Mouse (Mus musculus) CH12.LX (cell line): ENCODE data around the gene Kif20b. TPM values are rescaled to one million over a fixed set of nuclear protein-coding genes. Genes with fewer than 3 reads are reported as not detected.

ENCODE experiments used
- DNase-seq: peaks from one replicate; pipeline ENCODE4 v3.0.0-alpha.2; 2013; ENCODE audit errors: extremely low read depth
- H3K27ac ChIP-seq: 2 replicates; pipeline ENCODE4 v1.5.1; 2012; ENCODE audit warnings: low read depth, mild to moderate bottlenecking, control low read depth, moderate library complexity; ENCODE audit not compliant: insufficient read depth
- H3K27me3 ChIP-seq: replicated peaks from 2 replicates; pipeline ENCODE3; 2012; ENCODE audit warnings: inconsistent platforms
- H3K36me3 ChIP-seq, 2 experiments: replicated peaks in 1 of 2; 2 replicates each; pipeline versions ENCODE3 to v1.6.1; 2012; ENCODE audit warnings: inconsistent platforms in 1 of 2, low read length in 1 of 2, mild to moderate bottlenecking in 1 of 2, mixed read lengths in 1 of 2, moderate library complexity in 1 of 2; ENCODE audit not compliant: control insufficient read depth in 1 of 2, insufficient read depth in 1 of 2
- H3K4me1 ChIP-seq, 2 experiments: 2 replicates each; pipeline ENCODE4 v1.6.1; 2012; ENCODE audit warnings: inconsistent platforms in 1 of 2, moderate library complexity in 1 of 2; ENCODE audit not compliant: insufficient read depth in 2 of 2, control insufficient read depth in 1 of 2
- H3K4me2 ChIP-seq: 2 replicates; pipeline ENCODE4 v1.6.1; 2012; ENCODE audit warnings: low read depth, mild to moderate bottlenecking, control low read depth; ENCODE audit not compliant: poor library complexity, insufficient read depth, severe bottlenecking
- H3K4me3 ChIP-seq, 3 experiments: fragments of 150-350 bp in 1 of 3; sonication (generic) in 1 of 3; replicated peaks in 1 of 3; 2 replicates each; pipeline versions ENCODE3 to v1.5.1; 2011 to 2012; ENCODE audit warnings: low read depth in 2 of 3, low read length in 2 of 3, mild to moderate bottlenecking in 2 of 3, moderate library complexity in 2 of 3, control low read depth in 1 of 3, improper control_type of control experiment in 1 of 3, inconsistent platforms in 1 of 3, mixed read lengths in 1 of 3; ENCODE audit not compliant: poor library complexity in 1 of 3
- H3K79me2 ChIP-seq: replicated peaks from 2 replicates; pipeline ENCODE4 v1.6.1; 2012; ENCODE audit warnings: mild to moderate bottlenecking, moderate library complexity; ENCODE audit not compliant: control insufficient read depth, poor library complexity, insufficient read depth, severe bottlenecking; ENCODE audit errors: extremely low read depth
- H3K9ac ChIP-seq: 2 replicates; pipeline ENCODE4 v1.6.1; 2012; ENCODE audit warnings: low read depth, mild to moderate bottlenecking, control low read depth, moderate library complexity; ENCODE audit not compliant: insufficient read depth
- H3K9me3 ChIP-seq: replicated peaks from 2 replicates; pipeline ENCODE3; 2012; ENCODE audit warnings: low read length, inconsistent platforms, mixed read lengths
- BHLHE40 ChIP-seq: IDR thresholded peaks from 2 replicates; pipeline ENCODE4 v1.6.1; 2011; ENCODE audit warnings: mild to moderate bottlenecking, low read depth, low read length, improper control_type of control experiment
- CHD1 ChIP-seq: IDR thresholded peaks from 2 replicates; pipeline ENCODE4 v1.6.1; 2012; ENCODE audit warnings: low read depth, low read length, improper control_type of control experiment, inconsistent platforms
- CHD2 ChIP-seq: IDR thresholded peaks from 2 replicates; pipeline ENCODE4 v1.6.1; 2011; ENCODE audit warnings: low read length, improper control_type of control experiment
- CTCF ChIP-seq, 2 experiments: IDR thresholded peaks in 1 of 2; conservative IDR thresholded peaks in 1 of 2; 2 replicates each; pipeline ENCODE4 v1.5.1; 2011 to 2012; ENCODE audit warnings: low read depth in 2 of 2, low read length in 2 of 2, improper control_type of control experiment in 1 of 2, inconsistent platforms in 1 of 2, mild to moderate bottlenecking in 1 of 2, moderate library complexity in 1 of 2
- E2F4 ChIP-seq: IDR thresholded peaks from 2 replicates; pipeline ENCODE4 v1.6.1; 2011; ENCODE audit warnings: low read depth, low read length, improper control_type of control experiment; ENCODE audit not compliant: insufficient replicate concordance
- ELF1 ChIP-seq: IDR thresholded peaks from 2 replicates; pipeline ENCODE4 v1.6.1; 2014; ENCODE audit warnings: low read depth, mild to moderate bottlenecking, inconsistent platforms, low read length, improper control_type of control experiment
- EP300 ChIP-seq: IDR thresholded peaks from 2 replicates; pipeline ENCODE4 v1.6.1; 2011; ENCODE audit warnings: low read length, improper control_type of control experiment
- ETS1 ChIP-seq: conservative IDR thresholded peaks from 2 replicates; pipeline ENCODE4 v1.6.1; 2012; ENCODE audit warnings: low read depth, mild to moderate bottlenecking, inconsistent platforms, low read length, improper control_type of control experiment, moderate library complexity
- GABPA ChIP-seq: IDR thresholded peaks from 2 replicates; pipeline ENCODE4 v1.6.1; 2012; ENCODE audit warnings: low read depth, low read length, improper control_type of control experiment, inconsistent platforms; ENCODE audit not compliant: insufficient replicate concordance
- HCFC1 ChIP-seq: IDR thresholded peaks from 2 replicates; pipeline ENCODE4 v1.6.1; 2012; ENCODE audit warnings: low read depth, mild to moderate bottlenecking, inconsistent platforms, low read length, improper control_type of control experiment
- IRF4 ChIP-seq: IDR thresholded peaks from 2 replicates; pipeline ENCODE4 v1.6.1; 2014; ENCODE audit warnings: low read depth, mild to moderate bottlenecking, inconsistent platforms, low read length, improper control_type of control experiment
- JUN ChIP-seq: IDR thresholded peaks from 2 replicates; pipeline ENCODE4 v1.6.1; 2011; ENCODE audit warnings: low read depth, mild to moderate bottlenecking, low read length, improper control_type of control experiment, moderate library complexity; ENCODE audit not compliant: insufficient read depth
- JUND ChIP-seq: conservative IDR thresholded peaks from 2 replicates; pipeline ENCODE4 v1.6.1; 2011; ENCODE audit warnings: low read depth, low read length, improper control_type of control experiment
- KAT2A ChIP-seq: IDR thresholded peaks from 2 replicates; pipeline ENCODE4 v1.6.1; 2012; ENCODE audit warnings: low read length, improper control_type of control experiment, inconsistent platforms; ENCODE audit not compliant: insufficient replicate concordance
- MAFK ChIP-seq: IDR thresholded peaks from 2 replicates; pipeline ENCODE4 v1.6.1; 2011; ENCODE audit warnings: low read length, improper control_type of control experiment; ENCODE audit not compliant: insufficient replicate concordance
- MAX ChIP-seq: IDR thresholded peaks from 2 replicates; pipeline ENCODE4 v1.6.1; 2011; ENCODE audit warnings: low read length, improper control_type of control experiment
- MAZ ChIP-seq: IDR thresholded peaks from 2 replicates; pipeline ENCODE4 v1.6.1; 2012; ENCODE audit warnings: low read depth, mild to moderate bottlenecking, inconsistent platforms, low read length, improper control_type of control experiment, moderate library complexity
- MEF2A ChIP-seq: IDR thresholded peaks from 2 replicates; pipeline ENCODE4 v1.6.1; 2014; ENCODE audit warnings: low read depth, mild to moderate bottlenecking, inconsistent platforms, low read length, improper control_type of control experiment, borderline replicate concordance
- MXI1 ChIP-seq: IDR thresholded peaks from 2 replicates; pipeline ENCODE4 v1.6.1; 2011; ENCODE audit warnings: mild to moderate bottlenecking, low read depth, low read length, improper control_type of control experiment
- MYC ChIP-seq: IDR thresholded peaks from 2 replicates; pipeline ENCODE4 v1.6.1; 2011; ENCODE audit warnings: low read depth, mild to moderate bottlenecking, improper control_type of control experiment, low read length
- NELFE ChIP-seq: IDR thresholded peaks from 2 replicates; pipeline ENCODE4 v1.6.1; 2011; ENCODE audit warnings: low read depth, low read length, improper control_type of control experiment
- NRF1 ChIP-seq: IDR thresholded peaks from 2 replicates; pipeline ENCODE4 v1.6.1; 2014; ENCODE audit warnings: low read depth, mild to moderate bottlenecking, inconsistent platforms, low read length, improper control_type of control experiment, moderate library complexity
- PAX5 ChIP-seq: IDR thresholded peaks from 2 replicates; pipeline ENCODE4 v1.6.1; 2012; ENCODE audit warnings: low read length, inconsistent platforms, mixed read lengths
- POLR2A ChIP-seq: IDR thresholded peaks from 2 replicates; pipeline ENCODE4 v1.6.1; 2011; ENCODE audit warnings: low read depth, mild to moderate bottlenecking, improper control_type of control experiment, low read length
- POLR2AphosphoS2 ChIP-seq: IDR thresholded peaks from 2 replicates; pipeline ENCODE4 v1.6.1; 2011; ENCODE audit warnings: low read depth, low read length, improper control_type of control experiment
- RAD21 ChIP-seq: IDR thresholded peaks from 2 replicates; pipeline ENCODE4 v1.6.1; 2011; ENCODE audit warnings: low read depth, mild to moderate bottlenecking, low read length, improper control_type of control experiment, moderate library complexity
- RCOR1 ChIP-seq: conservative IDR thresholded peaks from 2 replicates; pipeline ENCODE4 v1.6.1; 2012; ENCODE audit warnings: low read depth, mild to moderate bottlenecking, inconsistent platforms, low read length, improper control_type of control experiment
- SIN3A ChIP-seq: IDR thresholded peaks from 2 replicates; pipeline ENCODE4 v1.6.1; 2012; ENCODE audit warnings: low read length, improper control_type of control experiment, inconsistent platforms
- SMC3 ChIP-seq: IDR thresholded peaks from 2 replicates; pipeline ENCODE4 v1.6.1; 2011; ENCODE audit warnings: low read depth, low read length, improper control_type of control experiment
- TBP ChIP-seq: conservative IDR thresholded peaks from 2 replicates; pipeline ENCODE4 v1.6.1; 2011; ENCODE audit warnings: low read depth, low read length, improper control_type of control experiment
- TCF12 ChIP-seq: IDR thresholded peaks from 2 replicates; pipeline ENCODE4 v1.6.1; 2014; ENCODE audit warnings: low read depth, mild to moderate bottlenecking, inconsistent platforms, low read length, improper control_type of control experiment
- UBTF ChIP-seq: IDR thresholded peaks from 2 replicates; pipeline ENCODE4 v1.6.1; 2012; ENCODE audit warnings: low read depth, mild to moderate bottlenecking, inconsistent platforms, low read length, improper control_type of control experiment, moderate library complexity
- USF1 ChIP-seq: IDR thresholded peaks from 2 replicates; pipeline ENCODE4 v1.6.1; 2014; ENCODE audit warnings: low read depth, mild to moderate bottlenecking, inconsistent platforms, low read length, improper control_type of control experiment
- USF2 ChIP-seq: conservative IDR thresholded peaks from 2 replicates; pipeline ENCODE4 v1.6.1; 2011; ENCODE audit warnings: low read depth, low read length, improper control_type of control experiment
- ZC3H11A ChIP-seq: IDR thresholded peaks from 2 replicates; pipeline ENCODE4 v1.6.1; 2012; ENCODE audit warnings: low read depth, mild to moderate bottlenecking, inconsistent platforms, low read length, improper control_type of control experiment
- ZKSCAN1 ChIP-seq: IDR thresholded peaks from 2 replicates; pipeline ENCODE4 v1.6.1; 2012; ENCODE audit warnings: low read depth, inconsistent platforms, low read length, improper control_type of control experiment, borderline replicate concordance
- ZMIZ1 ChIP-seq: IDR thresholded peaks from 2 replicates; pipeline ENCODE4 v1.6.1; 2012; ENCODE audit warnings: low read depth, mild to moderate bottlenecking, inconsistent platforms, low read length, improper control_type of control experiment
- ZNF384 ChIP-seq: IDR thresholded peaks from 2 replicates; pipeline ENCODE4 v1.6.1; 2012; ENCODE audit warnings: low read depth, low read length, improper control_type of control experiment, inconsistent platforms
- dilution Hi-C: fragments of 300-500 bp; cut with MboI; formaldehyde crosslinking; loops from 2 replicates; pipeline ENCODE4 v1.14.3; 2020; ENCODE audit warnings: low sequenced_read_pairs; ENCODE audit not compliant: extremely low pct_unique_long_range_greater_than_20kb, extremely low pct_ligation_motif_present
- in situ Hi-C: fragments of 300-500 bp; cut with MboI; formaldehyde crosslinking; loops from 3 replicates; pipeline ENCODE4 v1.14.3; 2019; ENCODE audit warnings: low sequenced_read_pairs, low pct_ligation_motif_present, low pct_unique_long_range_greater_than_20kb, mixed read lengths
- polyA plus RNA-seq: library from polyadenylated mRNA; unstranded; fragments of >175 nt; gene quantifications from 2 replicates; pipeline ENCODE4 v1.2.1, GENCODE M21; 2012; ENCODE audit warnings: low read depth; ENCODE audit not compliant: insufficient read length
- total RNA-seq, 2 experiments: library from RNA; depleted of rRNA; stranded (reverse); fragments of 300-350 nt in 1 of 2; fragments of >200 nt in 1 of 2; gene quantifications; 2 replicates each; pipeline ENCODE4 v1.2.3; 2012 to 2014

The Kif20b gene
- total and polyA plus RNA-seq, 3 experiments = 32.4 to 89.0 (median 59.5) TPM

DNA sequence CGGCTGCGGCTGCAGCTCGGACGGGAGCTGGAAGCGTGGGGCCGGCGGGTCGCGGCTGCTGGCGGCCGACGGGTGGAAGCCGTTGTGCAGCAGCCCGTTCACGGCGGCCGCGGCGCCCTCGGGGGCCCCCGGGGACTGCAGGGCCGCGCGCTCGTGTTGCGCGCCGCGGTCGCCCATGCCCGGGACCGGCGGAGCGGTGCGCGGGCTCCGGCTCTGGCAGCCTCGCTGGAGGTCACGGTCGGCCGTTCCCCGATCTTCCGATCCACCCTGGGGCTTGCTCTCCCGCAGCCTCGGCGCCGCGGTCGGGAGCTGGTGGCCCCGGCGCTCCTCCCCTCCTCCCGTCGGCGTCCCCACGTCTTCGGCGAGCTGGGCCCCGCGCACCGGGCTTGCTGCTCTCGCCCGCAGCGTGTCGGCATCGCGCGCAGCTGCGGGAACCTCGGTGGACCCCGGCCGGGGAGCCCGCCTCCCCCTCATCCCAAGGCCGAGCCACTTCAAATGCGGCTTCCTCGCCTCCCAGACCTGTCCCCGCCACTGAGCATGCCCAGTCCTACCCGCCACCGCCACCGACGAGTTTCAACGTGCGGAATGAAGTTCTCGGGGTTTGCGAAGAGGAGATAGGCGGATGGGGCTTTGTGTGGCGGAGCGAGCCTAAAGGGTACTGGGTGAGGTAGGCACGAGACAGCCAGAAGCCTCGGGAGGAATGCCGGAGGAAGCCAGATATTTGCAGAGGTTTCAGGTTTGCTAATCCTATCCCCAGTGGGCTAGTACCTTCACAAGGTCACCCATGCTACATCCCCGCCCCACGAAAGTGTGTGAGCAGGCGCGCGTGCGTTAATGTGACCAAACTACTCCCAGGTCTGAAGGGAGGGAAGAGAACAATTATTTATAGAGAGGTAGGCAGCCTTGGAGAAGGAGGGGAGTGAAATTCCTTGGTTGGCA, 43.3 kb upstream of the Kif20b start, which contains the start of gene Pank1:
TSS of gene Pank1 (minus strand) at position 853 of the 939 bp plus-strand sequence.
- DNase-seq = peak; percentile 45
- H3K4me1 ChIP-seq = peaks cover 0 to 28% of the 10 kb centered on the region in 2 experiments; a peak in 2 of 4 replicates
- H3K9me3 ChIP-seq = no peaks in the 10 kb centered on the region
- H3K79me2 ChIP-seq = no peaks in the 10 kb centered on the region
- in situ Hi-C loops (no loop called here), dilution Hi-C loops (no loop called here)
- H3K36me3 ChIP-seq = peaks cover 0 to 1% of the 10 kb centered on the region in 2 experiments
- TF ChIP-seq E2F4 (no peak), ETS1 (no peak), RAD21 (no peak), MYC (peak; percentile 67), ELF1 (no peak), CHD2 (no peak), PAX5 (no peak), JUND (no peak), SMC3 (no peak), ZNF384 (no peak), GABPA (no peak), EP300 (no peak), CHD1 (no peak), TBP (no peak), UBTF (peak; percentile 61; the same call in 1 of the 2 replicates), ZC3H11A (no peak), MAX (peak; percentile 59; the same call in 1 of the 2 replicates), MXI1 (peak; percentile 46), KAT2A (no peak), USF2 (no peak), SIN3A (no peak), POLR2AphosphoS2 (no peak), RCOR1 (no peak), CTCF (conservative IDR thresholded peaks at IDR 0.05 in 1 of 2, IDR thresholded peaks at IDR 0.05 in 1 of 2; ENCODE audit: low read depth in 2 of 2, low read length in 2 of 2) (no peak), USF1 (no peak), JUN (no peak), POLR2A (peak; percentile 56), NRF1 (peak; percentile 76), HCFC1 (no peak), IRF4 (peak; percentile 57), TCF12 (no peak), MAZ (no peak), NELFE (0 out of 2 replicates have a peak, but pooled peaks have one; percentile 35), ZMIZ1 (no peak), MEF2A (peak; percentile 33; the same call in 1 of the 2 replicates), ZKSCAN1 (no peak), MAFK (no peak), BHLHE40 (peak; percentile 89)
- peak within 1 kb of the TSS; percentile 54 to 89 (median 84) for H3K4me3 ChIP-seq
- H3K4me2 ChIP-seq = peak within 1 kb of the TSS; percentile 63
- peak within 1 kb of the TSS; percentile 39 for H3K27ac ChIP-seq
- peak within 1 kb of the TSS; percentile 60 for H3K9ac ChIP-seq
- H3K27me3 ChIP-seq = peaks cover 2% of the 10 kb centered on the region
